Mouse (Mus musculus) G1E (cell line): ENCODE results near the gene Wwc2.

Source experiments
- CTCF ChIP-seq: IDR thresholded peaks from 2 replicates; pipeline ENCODE4 v1.5.1; 2012; ENCODE audit warnings: low read depth, low read length, inconsistent platforms, mixed read lengths
- POLR2AphosphoS5 ChIP-seq: IDR thresholded peaks from 2 replicates; pipeline ENCODE4 v1.6.1; 2012; ENCODE audit warnings: low read depth, low read length, inconsistent platforms; ENCODE audit not compliant: insufficient replicate concordance
- TAL1 ChIP-seq: conservative IDR thresholded peaks from 2 replicates; pipeline ENCODE4 v1.6.1; 2012; ENCODE audit warnings: low read depth, low read length, inconsistent platforms, mixed read lengths

DNA sequence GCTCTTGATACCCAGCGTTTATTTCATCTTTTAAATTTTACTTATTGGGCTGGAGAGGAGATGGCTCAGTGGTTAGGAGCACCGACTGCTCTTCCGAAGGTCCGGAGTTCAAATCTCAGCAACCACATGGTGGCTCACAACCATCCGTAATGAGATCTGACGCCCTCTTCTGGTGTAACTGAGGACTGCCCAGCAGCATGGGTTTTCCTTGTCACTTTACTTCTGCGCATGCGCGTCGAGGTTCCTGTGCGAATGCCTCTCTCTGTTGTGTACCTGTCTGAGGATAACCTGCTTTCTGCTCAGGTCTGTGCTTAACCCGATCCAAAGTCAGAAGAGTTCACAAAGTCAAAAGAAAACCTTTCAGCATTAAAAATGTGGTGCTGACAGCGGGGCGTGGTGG, 20.3 kb upstream of the Wwc2 start:
- TF ChIP-seq CTCF (no peak), POLR2AphosphoS5 (no peak), TAL1 (no peak)
